Mouse (Mus musculus): ENCODE results near the gene Cop1. TPM values are rescaled to one million over a fixed set of nuclear protein-coding genes. Genes with fewer than 3 reads are reported as not detected.
"Not testable (repeated sequence)": the region's sequence is repeated elsewhere in the genome, so short reads cannot be mapped to it uniquely, and the experiment has no call there.

The Cop1 gene
- polyA plus RNA-seq (2014; fragmentation: Nextera tagmentation; extraction: Ambion mirVana) = 135 and 140 TPM in 2 replicates

DNA sequence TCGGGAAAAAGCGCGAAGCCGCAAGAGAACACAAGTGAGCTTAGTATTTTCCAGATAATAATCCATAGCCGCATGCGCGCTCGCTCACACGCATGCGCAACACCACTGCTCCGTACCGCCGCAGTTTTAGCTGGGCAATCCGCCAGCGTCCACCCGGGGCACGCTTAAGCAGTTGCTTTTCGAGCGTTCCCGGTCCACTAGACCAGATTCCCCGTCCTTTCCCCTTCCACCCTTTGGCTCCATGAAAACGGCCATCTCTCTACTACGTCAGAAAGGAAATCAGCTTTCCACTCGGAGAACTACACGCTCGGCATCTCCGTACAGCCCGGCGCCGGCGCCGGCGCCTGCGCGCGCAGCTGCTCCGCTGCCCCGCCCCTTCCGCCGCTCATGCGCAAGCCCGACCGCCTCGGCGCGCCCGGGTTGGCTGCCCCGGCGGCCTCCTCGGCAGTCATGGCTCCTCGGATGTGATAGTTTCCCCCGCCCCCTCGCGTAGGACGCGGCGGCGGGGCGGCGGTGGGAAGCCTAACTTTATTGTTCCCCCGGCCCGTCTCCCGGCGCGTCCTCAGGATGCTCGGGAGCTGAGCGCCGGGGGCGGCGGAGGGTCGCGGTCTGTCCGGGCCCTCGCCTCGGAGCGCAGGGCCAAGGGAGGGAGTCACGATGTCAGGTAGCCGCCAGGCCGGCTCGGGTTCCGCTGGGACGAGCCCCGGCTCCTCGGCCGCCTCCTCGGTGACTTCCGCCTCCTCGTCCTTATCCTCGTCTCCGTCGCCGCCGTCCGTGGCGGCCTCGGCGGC is at the start of gene Cop1:
Cop1 (plus strand) TSS at position 540 of the 791 bp plus-strand sequence.
- H3K9me3 ChIP-seq (ENCODE audit: control insufficient read depth, low read length); H3K36me3 ChIP-seq (ENCODE audit: control insufficient read depth, insufficient read depth, low read length); H3K27me3 ChIP-seq (ENCODE audit: control insufficient read depth, insufficient read depth, low read length); H3K4me1 ChIP-seq (ENCODE audit: control insufficient read depth, insufficient read depth, low read length): not testable (repeated sequence)
- under 1% methylated on average over 68 of the region's 97 CpGs for WGBS
- Histone ChIP-seq H3K4me3 (ENCODE audit: low read depth, low read length) (peak within 1 kb of the TSS; percentile 68), H3K27ac (replicated peaks; ENCODE audit: low read depth, low read length) (peak within 1 kb of the TSS; percentile 89), H3K4me2 (ENCODE audit: low read depth, severe bottlenecking) (peak within 1 kb of the TSS; percentile 58), H3K9ac (ENCODE audit: low read length) (peak within 1 kb of the TSS; percentile 84)
- DNase-seq (ENCODE audit: low spot score) (peak; percentile 90), ATAC-seq (ENCODE audit: insufficient number of reproducible peaks, low FRiP score, low TSS enrichment, low read depth) (peak; percentile 97)

DNA sequence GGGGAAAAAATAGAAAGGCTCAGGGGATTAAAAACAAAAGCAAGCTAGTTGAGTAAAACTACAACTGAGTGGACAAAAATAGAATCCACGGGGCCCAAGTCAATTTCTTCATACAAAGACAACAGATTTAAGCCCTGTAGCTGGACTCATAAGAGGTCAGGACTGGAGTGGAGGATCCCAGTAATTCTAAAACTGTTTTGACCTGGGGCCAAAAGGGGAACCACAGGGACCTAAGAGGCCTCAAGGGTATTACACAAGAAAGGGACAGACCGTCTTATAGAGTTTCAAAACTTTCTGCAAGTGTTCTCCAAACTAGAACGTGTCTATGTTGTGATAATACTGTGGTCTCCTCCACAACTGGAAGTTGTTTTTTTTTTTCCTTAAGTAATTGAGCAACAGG is 45.4 kb upstream of the Cop1 start:
- Histone ChIP-seq H3K9ac (ENCODE audit: low read length) (no peak overlapping the region), H3K4me1 (ENCODE audit: control insufficient read depth, insufficient read depth, low read length) (no peaks in the 10 kb centered on the region), H3K27me3 (ENCODE audit: control insufficient read depth, insufficient read depth, low read length) (no peaks in the 10 kb centered on the region), H3K27ac (replicated peaks; ENCODE audit: low read depth, low read length) (no peak overlapping the region), H3K4me2 (ENCODE audit: low read depth, severe bottlenecking) (no peak overlapping the region), H3K9me3 (ENCODE audit: control insufficient read depth, low read length) (no peaks in the 10 kb centered on the region), H3K36me3 (ENCODE audit: control insufficient read depth, insufficient read depth, low read length) (no peaks in the 10 kb centered on the region), H3K4me3 (ENCODE audit: low read depth, low read length) (no peak overlapping the region)
- 85% methylated on average over 3 of the region's 3 CpGs for WGBS
- no peak for DNase-seq (ENCODE audit: low spot score)
- no peak for ATAC-seq (ENCODE audit: insufficient number of reproducible peaks, low FRiP score, low TSS enrichment, low read depth)

DNA sequence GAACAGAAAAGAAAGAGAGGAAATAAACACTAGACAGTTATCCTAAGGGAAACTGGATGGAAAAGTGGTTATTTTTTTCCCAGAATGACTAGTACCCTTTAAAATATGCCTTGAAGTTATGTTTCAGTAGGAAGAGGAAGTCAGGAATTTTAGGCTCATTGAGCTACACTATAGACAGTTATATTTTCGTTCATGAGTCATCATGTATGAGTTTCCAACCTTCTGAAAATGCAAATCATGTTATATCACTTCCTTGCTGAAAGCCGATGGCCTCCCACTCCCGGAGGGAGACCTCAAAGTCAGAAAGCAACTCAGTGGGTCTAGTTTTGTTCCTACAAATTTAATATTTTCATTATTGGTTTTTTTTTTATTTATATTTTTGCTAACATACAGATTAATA is 33.5 kb upstream of the Cop1 start:
- Histone ChIP-seq H3K4me3 (ENCODE audit: low read depth, low read length) (no peak overlapping the region), H3K36me3 (ENCODE audit: control insufficient read depth, insufficient read depth, low read length) (no peaks in the 10 kb centered on the region), H3K9me3 (ENCODE audit: control insufficient read depth, low read length) (no peaks in the 10 kb centered on the region), H3K27ac (replicated peaks; ENCODE audit: low read depth, low read length) (no peak overlapping the region), H3K4me1 (ENCODE audit: control insufficient read depth, insufficient read depth, low read length) (no peaks in the 10 kb centered on the region), H3K4me2 (ENCODE audit: low read depth, severe bottlenecking) (no peak overlapping the region), H3K9ac (ENCODE audit: low read length) (no peak overlapping the region), H3K27me3 (ENCODE audit: control insufficient read depth, insufficient read depth, low read length) (no peaks in the 10 kb centered on the region)
- ATAC-seq (ENCODE audit: insufficient number of reproducible peaks, low FRiP score, low TSS enrichment, low read depth) = no peak
- WGBS = 82% methylated on average over 3 of the region's 3 CpGs
- DNase-seq (ENCODE audit: low spot score) = no peak

DNA sequence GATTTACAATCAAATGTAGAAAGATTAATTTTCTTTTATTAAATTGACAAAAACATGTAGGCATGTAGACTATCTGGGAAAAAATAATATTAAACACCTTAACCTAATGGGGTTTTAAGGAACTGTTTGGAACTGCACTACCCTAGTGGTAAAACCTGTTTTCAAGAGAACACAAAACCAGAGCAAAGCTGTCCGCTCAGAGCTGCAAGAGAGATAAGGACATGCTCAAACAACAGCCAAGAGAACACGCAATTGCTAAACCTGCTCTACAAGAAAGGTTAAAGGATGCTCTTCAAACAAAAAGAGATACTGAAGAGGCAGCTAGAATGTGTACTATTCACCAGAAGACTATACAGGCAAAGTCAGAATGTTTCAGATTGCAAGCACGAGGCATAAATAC is 32.5 kb upstream of the Cop1 start:
- Histone ChIP-seq H3K27ac (replicated peaks; ENCODE audit: low read depth, low read length) (no peak overlapping the region), H3K9ac (ENCODE audit: low read length) (no peak overlapping the region), H3K27me3 (ENCODE audit: control insufficient read depth, insufficient read depth, low read length) (no peaks in the 10 kb centered on the region), H3K4me2 (ENCODE audit: low read depth, severe bottlenecking) (no peak overlapping the region), H3K9me3 (ENCODE audit: control insufficient read depth, low read length) (no peaks in the 10 kb centered on the region), H3K36me3 (ENCODE audit: control insufficient read depth, insufficient read depth, low read length) (no peaks in the 10 kb centered on the region), H3K4me1 (ENCODE audit: control insufficient read depth, insufficient read depth, low read length) (no peaks in the 10 kb centered on the region), H3K4me3 (ENCODE audit: low read depth, low read length) (no peak overlapping the region)
- no peak for ATAC-seq (ENCODE audit: insufficient number of reproducible peaks, low FRiP score, low TSS enrichment, low read depth)
- DNase-seq (ENCODE audit: low spot score) = no peak
- WGBS = 88% methylated on average over 3 of the region's 3 CpGs

DNA sequence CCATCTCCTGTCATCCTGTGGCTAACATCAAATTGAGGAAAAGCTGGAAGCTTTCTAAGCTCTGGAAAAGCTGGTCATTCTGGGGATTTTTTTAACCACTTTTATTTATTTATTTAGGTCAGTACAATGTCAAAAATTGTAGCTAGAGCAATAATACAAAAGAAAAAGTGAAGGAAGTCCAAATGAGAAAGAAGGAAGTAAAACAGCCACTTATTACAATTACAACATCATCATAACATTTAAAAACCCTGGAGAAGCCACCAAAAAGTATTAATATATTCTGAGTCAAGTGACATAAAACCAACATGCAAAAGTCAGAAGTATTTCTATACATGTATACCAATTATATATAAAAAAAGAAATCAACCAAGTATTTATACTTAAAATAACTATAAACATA is 30.9 kb upstream of the Cop1 start:
- Histone ChIP-seq H3K9ac (ENCODE audit: low read length) (no peak overlapping the region), H3K4me3 (ENCODE audit: low read depth, low read length) (no peak overlapping the region), H3K27me3 (ENCODE audit: control insufficient read depth, insufficient read depth, low read length) (no peaks in the 10 kb centered on the region), H3K9me3 (ENCODE audit: control insufficient read depth, low read length) (no peaks in the 10 kb centered on the region), H3K4me1 (ENCODE audit: control insufficient read depth, insufficient read depth, low read length) (no peaks in the 10 kb centered on the region), H3K36me3 (ENCODE audit: control insufficient read depth, insufficient read depth, low read length) (no peaks in the 10 kb centered on the region), H3K27ac (replicated peaks; ENCODE audit: low read depth, low read length) (no peak overlapping the region), H3K4me2 (ENCODE audit: low read depth, severe bottlenecking) (no peak overlapping the region)
- no peak for DNase-seq (ENCODE audit: low spot score)
- ATAC-seq (ENCODE audit: insufficient number of reproducible peaks, low FRiP score, low TSS enrichment, low read depth) = no peak

DNA sequence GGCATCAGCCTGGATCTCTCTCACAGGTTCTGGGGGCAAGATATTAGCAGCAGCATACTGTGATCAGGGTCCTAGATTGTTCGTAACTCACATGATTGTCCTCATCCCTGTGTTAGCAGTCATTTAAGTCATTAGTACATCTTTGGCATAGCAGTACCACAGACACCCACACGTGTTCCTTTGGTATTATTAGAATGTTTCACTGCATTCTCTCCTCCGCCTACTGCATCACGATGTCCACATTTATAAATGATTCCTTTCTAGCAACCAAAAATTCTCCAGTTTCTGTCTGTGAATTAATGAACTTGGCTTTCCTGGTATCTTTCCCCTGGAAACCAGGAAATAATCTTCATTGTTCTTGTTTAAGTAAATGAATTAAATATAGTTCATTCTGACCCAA is 20.4 kb upstream of the Cop1 start:
- H3K9ac ChIP-seq (ENCODE audit: low read length) = no peak overlapping the region
- ATAC-seq (ENCODE audit: insufficient number of reproducible peaks, low FRiP score, low TSS enrichment, low read depth) (no peak), DNase-seq (ENCODE audit: low spot score) (no peak)
- H3K27ac ChIP-seq (replicated peaks; ENCODE audit: low read depth, low read length) = no peak overlapping the region
- WGBS = 82% methylated on average over 4 of the region's 4 CpGs
- no peak overlapping the region for H3K4me2 ChIP-seq (ENCODE audit: low read depth, severe bottlenecking)
- H3K4me1 ChIP-seq (ENCODE audit: control insufficient read depth, insufficient read depth, low read length) = no peaks in the 10 kb centered on the region
- H3K27me3 ChIP-seq (ENCODE audit: control insufficient read depth, insufficient read depth, low read length) = no peaks in the 10 kb centered on the region
- H3K36me3 ChIP-seq (ENCODE audit: control insufficient read depth, insufficient read depth, low read length) = no peaks in the 10 kb centered on the region
- no peak overlapping the region for H3K4me3 ChIP-seq (ENCODE audit: low read depth, low read length)
- no peaks in the 10 kb centered on the region for H3K9me3 ChIP-seq (ENCODE audit: control insufficient read depth, low read length)

DNA sequence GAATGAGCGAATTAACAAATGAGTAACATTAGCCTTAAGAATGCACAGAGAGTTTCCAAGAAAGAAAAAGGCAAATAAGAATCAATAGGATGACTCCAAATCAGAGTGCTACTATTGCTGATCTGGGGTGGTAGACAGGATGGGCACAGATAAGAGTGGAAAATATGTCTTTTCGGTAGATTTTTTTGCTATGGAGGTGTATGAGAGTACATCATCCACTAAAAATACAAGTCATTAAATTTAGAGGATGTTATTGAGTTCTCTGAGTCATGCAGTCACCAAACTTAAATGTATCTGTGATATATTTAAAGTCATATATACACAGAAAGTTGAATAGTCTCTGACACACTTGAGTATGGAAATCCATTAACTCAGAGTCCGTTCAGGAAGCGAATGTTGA is 14.7 kb upstream of the Cop1 start:
- Histone ChIP-seq H3K4me1 (ENCODE audit: control insufficient read depth, insufficient read depth, low read length) (no peaks in the 10 kb centered on the region), H3K4me2 (ENCODE audit: low read depth, severe bottlenecking) (no peak overlapping the region), H3K27ac (replicated peaks; ENCODE audit: low read depth, low read length) (no peak overlapping the region), H3K27me3 (ENCODE audit: control insufficient read depth, insufficient read depth, low read length) (no peaks in the 10 kb centered on the region), H3K36me3 (ENCODE audit: control insufficient read depth, insufficient read depth, low read length) (no peaks in the 10 kb centered on the region), H3K9ac (ENCODE audit: low read length) (no peak overlapping the region), H3K4me3 (ENCODE audit: low read depth, low read length) (no peak overlapping the region), H3K9me3 (ENCODE audit: control insufficient read depth, low read length) (no peaks in the 10 kb centered on the region)
- DNase-seq (ENCODE audit: low spot score) (no peak), ATAC-seq (ENCODE audit: insufficient number of reproducible peaks, low FRiP score, low TSS enrichment, low read depth) (no peak)
- 91% methylated on average over 4 of the region's 4 CpGs for WGBS

DNA sequence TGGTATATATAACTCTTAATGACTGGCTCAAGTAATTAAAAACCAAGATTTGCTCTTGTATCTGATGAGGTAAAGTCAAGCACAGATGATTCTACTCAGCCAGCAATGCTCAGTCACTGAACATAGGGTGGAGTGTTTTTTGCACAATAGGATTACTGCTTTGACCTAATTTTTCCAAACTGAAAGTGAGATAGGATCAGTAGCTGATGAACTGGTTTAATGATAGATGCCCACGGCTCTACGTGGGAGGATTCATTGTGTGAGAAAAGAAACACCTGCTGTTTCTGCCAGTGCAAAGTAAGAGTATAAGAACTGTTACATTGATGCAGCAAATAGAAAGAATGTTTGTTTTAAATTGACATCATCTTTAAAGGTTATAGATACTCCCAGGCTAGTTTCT is 10.1 kb upstream of the Cop1 start:
- H3K27me3 ChIP-seq (ENCODE audit: control insufficient read depth, insufficient read depth, low read length) = no peaks in the 10 kb centered on the region
- no peak overlapping the region for H3K9ac ChIP-seq (ENCODE audit: low read length)
- H3K4me1 ChIP-seq (ENCODE audit: control insufficient read depth, insufficient read depth, low read length) = no peaks in the 10 kb centered on the region
- H3K9me3 ChIP-seq (ENCODE audit: control insufficient read depth, low read length) = no peaks in the 10 kb centered on the region
- 84% methylated on average over 2 of the region's 2 CpGs for WGBS
- ATAC-seq (ENCODE audit: insufficient number of reproducible peaks, low FRiP score, low TSS enrichment, low read depth) (no peak), DNase-seq (ENCODE audit: low spot score) (no peak)
- H3K27ac ChIP-seq (replicated peaks; ENCODE audit: low read depth, low read length) = no peak overlapping the region
- no peak overlapping the region for H3K4me2 ChIP-seq (ENCODE audit: low read depth, severe bottlenecking)
- no peaks in the 10 kb centered on the region for H3K36me3 ChIP-seq (ENCODE audit: control insufficient read depth, insufficient read depth, low read length)
- H3K4me3 ChIP-seq (ENCODE audit: low read depth, low read length) = no peak overlapping the region

Data from limb, embryonic 11.5 days (tissue).